Mouse (Mus musculus): ENCODE results near the gene Map3k5.
A peak's percentile ranks its signal among the peaks of the same experiment; 100 is the strongest.

Gene Map3k5

DNA sequence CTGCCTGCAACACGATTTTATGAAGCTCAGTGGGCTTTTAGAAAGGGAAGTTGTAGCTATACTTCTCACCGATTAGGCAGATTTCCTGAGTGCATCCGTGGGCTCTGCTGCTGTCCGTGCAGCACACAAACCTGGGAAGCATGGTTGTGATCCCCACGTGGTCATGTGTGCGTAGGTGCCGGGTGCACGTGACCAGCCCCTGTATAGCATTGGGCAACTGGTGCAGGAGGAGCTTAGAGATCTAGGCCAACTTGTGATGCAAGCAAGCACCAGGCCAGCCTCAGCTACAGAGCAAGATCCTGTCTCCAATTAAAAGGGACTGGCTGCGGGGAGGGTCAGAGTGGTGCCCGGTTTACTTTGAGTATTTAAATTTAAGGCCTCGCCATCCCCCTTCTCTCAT, 232.5 kb downstream of the Map3k5 start:
- peak; percentile 16 for DNase-seq

GRCm38 (mm10) chr10:20167467-20167866, 233.2 kb downstream of the Map3k5 start:
- no peak for DNase-seq

DNA sequence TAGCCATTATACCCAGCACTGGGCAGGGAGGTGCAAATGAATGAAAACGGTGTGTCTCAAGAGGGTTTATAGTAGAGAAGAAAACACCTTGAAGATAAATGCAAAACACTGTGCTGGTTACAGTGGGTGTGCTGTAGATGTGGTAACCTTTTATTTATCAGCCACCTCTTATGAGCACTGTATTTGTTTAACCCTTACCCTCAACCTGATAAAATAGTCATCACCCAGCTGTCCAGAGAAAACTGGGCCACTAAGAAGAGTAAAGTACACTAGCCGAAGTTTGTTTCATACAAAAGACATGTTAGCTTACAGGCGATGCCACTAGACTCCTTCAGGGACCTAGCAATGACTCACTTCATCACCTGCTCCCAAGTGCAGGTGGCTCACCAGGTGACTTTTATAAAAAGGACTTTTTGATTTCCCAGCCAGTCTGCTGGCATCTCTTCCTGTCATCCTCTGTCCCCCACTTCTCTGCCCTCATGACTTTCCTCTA, 235.0 kb downstream of the Map3k5 start:
- no peak for DNase-seq

GRCm38 (mm10) chr10:20169927-20170604, 235.8 kb downstream of the Map3k5 start:
- DNase-seq: no peak

GRCm38 (mm10) chr10:20170605-20171088, 236.4 kb downstream of the Map3k5 start:
- peak; percentile 42 for DNase-seq

GRCm38 (mm10) chr10:20171209-20171608, 236.9 kb downstream of the Map3k5 start:
- no peak for DNase-seq

- DNase-seq: no peak
These were observed 237.5 kb downstream of the Map3k5 start for GRCm38 (mm10) chr10:20171756-20172155.

GRCm38 (mm10) chr10:20173733-20174132, 239.5 kb downstream of the Map3k5 start:
- DNase-seq: no peak

DNA sequence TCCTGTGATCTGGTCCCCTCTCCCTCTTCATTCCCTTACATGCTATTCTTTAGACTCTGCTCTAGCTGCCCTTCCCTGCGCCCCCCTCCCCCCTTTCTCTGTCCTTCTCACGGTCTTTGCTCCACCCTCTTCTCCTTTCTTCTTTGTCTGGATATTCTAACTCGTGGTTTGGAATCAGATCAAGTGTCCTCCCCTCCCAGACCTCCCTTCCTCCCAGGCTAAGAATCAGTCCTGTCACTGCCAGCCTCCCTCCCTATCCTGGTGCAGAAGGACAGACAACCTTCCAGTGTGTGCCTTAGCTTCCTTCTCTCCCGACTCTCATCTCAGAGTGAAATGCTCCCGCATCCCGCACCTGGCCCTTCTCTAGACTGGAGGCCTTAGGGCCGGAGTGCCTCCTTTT, 241.8 kb downstream of the Map3k5 start:
- no peak for DNase-seq

DNA sequence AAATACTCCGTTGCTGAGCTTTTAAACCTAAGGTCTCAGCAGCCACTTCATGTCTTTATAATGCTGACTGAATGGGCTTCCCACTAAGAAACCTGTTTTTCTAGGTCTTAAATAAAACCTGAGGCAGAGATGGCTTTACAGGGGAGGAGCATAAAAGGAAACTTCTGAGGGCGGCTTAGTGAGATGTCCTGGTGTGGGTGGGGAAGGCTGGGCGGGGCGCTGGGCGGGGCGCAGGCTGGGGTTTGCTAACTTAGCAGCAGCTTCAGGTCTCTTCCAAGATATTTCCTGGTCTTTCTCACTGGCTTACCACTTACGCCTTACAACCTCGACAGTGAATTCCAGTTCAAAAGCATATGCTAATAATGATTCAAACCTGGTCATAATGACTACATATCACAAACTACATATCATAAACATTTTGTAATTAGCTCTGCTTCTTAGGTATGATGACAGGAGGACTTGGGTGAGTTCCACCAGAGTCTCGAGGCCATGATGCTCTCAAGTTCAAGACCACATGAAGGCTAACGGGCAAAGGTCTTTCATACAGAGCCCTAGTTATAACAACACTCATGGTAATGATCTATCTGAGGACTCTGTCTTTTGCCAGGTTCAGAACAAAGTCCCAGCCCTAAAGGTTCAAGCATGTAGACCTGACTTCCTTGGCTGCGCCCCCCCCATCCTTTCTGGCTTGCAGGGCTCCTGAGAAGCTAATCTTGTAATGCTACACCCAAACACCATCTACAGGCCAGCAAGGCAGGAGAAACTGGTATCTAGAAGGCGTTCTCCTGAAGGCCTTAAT, 244.7 kb downstream of the Map3k5 start:
- peak; percentile 19 for DNase-seq

DNA sequence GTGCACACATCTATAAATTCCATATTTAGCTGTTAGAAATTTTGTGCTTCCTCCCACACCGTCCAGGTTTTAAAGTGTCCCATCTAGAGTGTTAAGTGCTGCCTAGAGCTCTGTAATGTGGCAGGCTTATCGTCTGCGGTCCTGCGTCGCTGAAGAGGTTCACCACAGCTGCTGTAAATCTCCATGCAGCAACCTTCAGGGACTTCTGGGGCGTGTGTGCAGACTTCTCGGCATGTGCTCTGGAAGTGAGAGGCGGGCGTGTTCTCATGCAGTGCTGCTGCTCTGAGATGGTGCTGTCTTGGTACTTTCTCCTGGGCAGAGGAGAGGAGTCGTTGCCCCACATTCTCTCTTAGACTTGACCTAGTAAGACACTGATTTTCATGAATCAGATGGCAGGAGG, 246.9 kb downstream of the Map3k5 start:
- DNase-seq: no peak

DNA sequence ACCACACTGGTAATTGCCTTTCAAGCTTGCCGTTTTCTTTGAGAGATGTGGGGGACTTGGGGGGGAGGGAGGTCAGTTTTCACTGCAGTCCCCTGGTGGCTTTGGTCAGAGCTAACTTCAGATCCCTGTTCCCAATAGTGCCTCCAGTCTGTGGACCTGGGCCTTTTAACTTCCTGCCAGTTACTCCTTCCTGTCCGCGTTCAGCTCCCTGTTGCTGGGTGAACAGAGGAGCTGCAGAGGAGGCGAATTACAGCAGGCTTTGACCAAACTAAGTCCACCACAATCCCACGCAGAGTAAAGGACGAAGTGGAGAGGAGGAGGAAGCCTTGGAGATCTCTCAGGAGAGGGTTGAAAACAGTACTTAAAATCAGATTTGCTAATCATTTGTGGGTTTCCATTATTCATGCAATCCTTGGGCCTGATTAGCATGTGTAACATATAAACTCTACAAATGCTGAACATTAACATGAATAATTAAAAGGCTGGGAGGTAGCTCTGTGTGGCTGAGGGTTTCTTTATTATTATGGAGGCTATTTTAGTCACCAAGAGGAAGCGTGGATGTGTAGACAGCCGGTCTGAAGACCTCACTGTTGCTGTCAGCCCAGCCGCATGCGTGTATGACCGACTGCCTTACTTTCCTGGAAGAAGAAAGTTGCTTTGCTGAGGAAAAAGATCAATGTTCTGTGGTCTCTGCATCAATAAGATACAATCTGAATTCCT, 247.6 kb downstream of the Map3k5 start:
- DNase-seq: no peak

GRCm38 (mm10) chr10:20184326-20184725, 250.1 kb downstream of the Map3k5 start:
- DNase-seq: no peak

- DNase-seq: no peak
These were observed 251.0 kb downstream of the Map3k5 start for GRCm38 (mm10) chr10:20185264-20185663.

DNA sequence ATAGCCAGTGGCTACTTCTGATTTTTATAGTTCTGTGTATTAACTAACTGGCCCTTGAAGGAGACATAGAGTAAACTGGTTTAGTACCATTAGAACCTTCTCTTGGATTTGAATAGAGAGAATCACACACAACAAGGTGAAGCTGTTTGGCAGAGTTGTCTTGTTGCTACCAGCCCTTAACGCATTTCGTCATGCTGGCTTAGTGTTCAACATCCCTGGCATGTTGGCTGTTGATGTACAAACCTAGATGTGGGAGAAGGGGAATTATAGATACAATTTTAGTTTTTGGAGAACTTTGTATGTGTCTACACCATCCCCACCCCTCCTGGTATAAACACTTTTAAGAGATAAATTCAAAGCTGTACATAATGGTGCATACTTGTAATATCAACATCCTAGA, 251.5 kb downstream of the Map3k5 start:
- DNase-seq: no peak

DNA sequence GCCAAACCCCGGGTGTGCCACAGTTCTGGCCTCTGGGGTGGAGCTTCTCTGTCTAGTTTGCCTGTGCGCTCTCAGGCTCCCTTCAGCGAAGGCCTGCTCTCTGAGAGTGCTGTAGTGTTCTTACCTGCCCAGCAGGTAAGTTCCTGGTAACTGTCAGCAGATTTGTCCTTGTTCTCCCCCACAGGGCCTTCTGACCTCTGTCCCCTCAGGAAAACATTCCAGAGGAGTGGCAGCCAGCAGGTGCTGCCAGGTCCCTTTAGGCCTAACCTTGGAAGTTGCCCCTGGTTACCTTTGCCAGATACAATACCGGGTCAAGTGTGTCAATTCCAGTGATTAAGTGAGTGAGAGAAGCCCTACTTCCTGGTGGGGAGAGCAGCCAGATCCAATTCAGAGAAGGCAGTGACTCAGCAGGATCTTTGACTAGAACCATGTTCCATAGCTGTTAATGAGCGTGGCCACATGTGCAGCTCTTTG, 252.6 kb downstream of the Map3k5 start:
- DNase-seq: no peak

DNA sequence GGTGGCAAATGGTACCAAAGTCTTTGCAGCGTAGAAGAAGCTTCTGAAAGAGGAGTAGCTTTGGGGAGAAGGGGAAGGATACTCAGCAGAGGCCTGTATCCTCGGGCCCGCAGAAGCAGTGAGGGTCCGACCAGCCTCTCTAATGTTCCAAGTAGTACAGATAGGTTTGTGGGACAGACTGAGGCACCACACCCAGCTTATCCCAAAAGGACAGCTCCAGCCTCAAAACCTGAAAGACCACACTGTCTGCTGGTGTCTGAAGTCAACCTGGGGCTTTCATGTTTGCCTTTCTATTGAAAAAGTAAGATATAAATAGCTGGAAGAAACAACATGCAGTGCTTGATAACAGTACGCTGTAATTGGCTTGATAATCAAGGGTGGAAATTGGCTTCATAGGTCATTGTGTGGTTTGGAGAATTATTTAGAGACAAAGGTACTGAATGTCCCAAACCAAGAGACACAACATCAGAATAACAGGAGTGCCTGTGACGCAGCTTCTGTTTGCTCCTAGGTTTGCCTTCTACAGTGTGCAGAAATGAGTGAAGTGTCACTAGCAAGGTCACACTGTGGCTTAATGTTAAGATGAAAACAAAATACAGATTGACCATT, 256.0 kb downstream of the Map3k5 start:
- DNase-seq: no peak

Measured in thymus, postnatal 14 days (tissue).